ENCODE assay signal across 22 mouse cellular contexts in genomic region chr10:42754341-42754740, GRCm38 (mm10). TPM values are rescaled to one million over a fixed set of nuclear protein-coding genes. Genes with fewer than 3 reads are reported as not detected.
DNase-seq lines count a peak whose midpoint lies in the region; TF ChIP-seq lines count a peak whose summit lies in the region.
"Had no signal": no experiment of that assay in that cellular context is flagged by ENCODE, and none has a peak within 500 bp of the region (broad histone marks: within the 10 kb centered on the region; RNA-seq: fewer than 3 reads in every experiment).

No protein-coding gene starts in this region.

- H3K27me3 ChIP-seq in embryonic facial prominence, embryonic 10.5 days (replicated peaks; ENCODE audit: low read depth, poor library complexity, severe bottlenecking) = no peaks in the 10 kb centered on the region
- H3K27me3 ChIP-seq: embryonic facial prominence, embryonic 15.5 days; forebrain, embryonic 13.5 days; limb, embryonic 13.5 days; liver, embryonic 13.5 days; neural tube, embryonic 13.5 days had no signal

- TF ChIP-seq POLR2A in lung, adult 2 months (IDR thresholded peaks at IDR 0.05; ENCODE audit: borderline replicate concordance, extremely low read depth, low read depth, low read length) = no peak

- no peaks in the 10 kb centered on the region for H3K9me3 ChIP-seq in embryonic facial prominence, embryonic 10.5 days
- H3K9me3 ChIP-seq: embryonic facial prominence, embryonic 15.5 days; forebrain, embryonic 13.5 days; limb, embryonic 13.5 days; liver, embryonic 13.5 days; midbrain, embryonic 13.5 days; neural tube, embryonic 13.5 days had no signal

- TF ChIP-seq CTCF in lung, adult 2 months (IDR thresholded peaks at IDR 0.05; ENCODE audit: insufficient read depth, low read length) = no peak

- H3K36me3 ChIP-seq in embryonic facial prominence, embryonic 10.5 days (replicated peaks) = no peaks in the 10 kb centered on the region
- H3K36me3 ChIP-seq: embryonic facial prominence, embryonic 15.5 days; limb, embryonic 13.5 days; liver, embryonic 13.5 days; midbrain, embryonic 13.5 days; neural tube, embryonic 13.5 days had no signal

- H3K27ac ChIP-seq in embryonic facial prominence, embryonic 10.5 days (replicated peaks) = no peak overlapping the region
- H3K27ac ChIP-seq: embryonic facial prominence, embryonic 15.5 days; forebrain, embryonic 13.5 days; hindbrain, embryonic 14.5 days; limb, embryonic 13.5 days; liver, embryonic 13.5 days; macrophage; midbrain, embryonic 13.5 days; neural tube, embryonic 13.5 days had no signal

- WGBS in lung, adult 2 months = 52% methylated on average over 2 of the region's 2 CpGs
- 80% methylated on average over 2 of the region's 2 CpGs for WGBS in embryonic facial prominence, embryonic 10.5 days

- H3K4me3 ChIP-seq in lung, adult 2 months (replicated peaks; ENCODE audit: extremely low read depth, low read depth, low read length) = no peak overlapping the region
- no peak overlapping the region for H3K4me3 ChIP-seq in embryonic facial prominence, embryonic 10.5 days
- H3K4me3 ChIP-seq: embryonic facial prominence, embryonic 15.5 days; forebrain, embryonic 13.5 days; limb, embryonic 13.5 days; liver, embryonic 13.5 days; midbrain, embryonic 13.5 days; neural tube, embryonic 13.5 days had no signal

- no peaks in the 10 kb centered on the region for H3K4me1 ChIP-seq in lung, adult 2 months (ENCODE audit: control insufficient read depth, insufficient read depth, low read length)
- no peaks in the 10 kb centered on the region for H3K4me1 ChIP-seq in embryonic facial prominence, embryonic 10.5 days
- H3K4me1 ChIP-seq: embryonic facial prominence, embryonic 15.5 days; forebrain, embryonic 13.5 days; limb, embryonic 13.5 days; liver, embryonic 13.5 days; midbrain, embryonic 13.5 days had no signal

- DNase-seq in adrenal gland, postnatal 36 days = peak; percentile 10 to 25
- no peak for DNase-seq in adrenal gland, adult 8-10 months
- DNase-seq in lung, postnatal 25 days (ENCODE audit: low spot score) = peak; percentile 13
- DNase-seq in lung, adult 2 months = no peak
- peak; percentile 80 for DNase-seq in NIH3T3 (ENCODE audit: low read depth)
- DNase-seq in gonadal fat pad, adult 2 months (ENCODE audit: low read depth) = peak; percentile 97
- DNase-seq in embryonic facial prominence, embryonic 10.5 days (ENCODE audit: low spot score) = no peak
- DNase-seq in yolk sac, embryonic 10.5 days (ENCODE audit: low spot score) = no peak
- DNase-seq: B cell, adult 2 months; cerebellum, adult 2 months; cerebellum, postnatal 14 days; gastrocnemius, postnatal 10 days; kidney, postnatal 4 days; liver, embryonic 13.5 days; thymus, postnatal 14 days had no signal

RNA-seq across cellular contexts. Expression of gene Sec63, which starts 7.0 kb away (rescaled TPM):
- 10 to 100 TPM; 67.3 to 74.6 TPM for total RNA-seq in adrenal gland, postnatal 36 days (2021)
- 10 to 100 TPM; 78.3 to 92.2 (median 84.0) TPM for total RNA-seq in adrenal gland, adult 8-10 months (2022)
- 12.9 and 16.4 TPM in 2 replicates for polyA plus RNA-seq in lung, adult 2 months (2012; rRNA removed)
- polyA plus RNA-seq in gonadal fat pad, adult 2 months (2012; rRNA removed) = 13.1 and 17.7 TPM in 2 replicates
- polyA plus RNA-seq in embryonic facial prominence, embryonic 10.5 days (2016; fragmentation: Nextera tagmentation; extraction: Ambion mirVana) = 24.5 and 24.9 TPM in 2 replicates

Comparison
In these comparisons a context has a peak if more than half of its experiments do, and no peak if none do; other contexts are left out.
1. DNase-seq: peak in adrenal gland, postnatal 36 days (2 of 2), lung, postnatal 25 days (single experiment), NIH3T3 (single experiment) and gonadal fat pad, adult 2 months (single experiment); none in adrenal gland, adult 8-10 months (single experiment), lung, adult 2 months (single experiment), embryonic facial prominence, embryonic 10.5 days (single experiment) and yolk sac, embryonic 10.5 days (single experiment).